Mouse (Mus musculus): ENCODE results near the gene Hps1. TPM values are rescaled to one million over a fixed set of nuclear protein-coding genes. Genes with fewer than 3 reads are reported as not detected.
A peak's percentile ranks its signal among the peaks of the same experiment; 100 is the strongest.

Hps1 gene
- polyA plus RNA-seq, 1 experiment from 2014 or later = 17.0 TPM

- Histone ChIP-seq H3K27ac (no peak overlapping the region), H3K4me3 (replicated peaks) (no peak overlapping the region), H3K36me3 (no peaks in the 10 kb centered on the region), H3K4me2 (replicated peaks) (no peak overlapping the region), H3K9ac (no peak overlapping the region), H3K9me3 (no peaks in the 10 kb centered on the region), H3K27me3 (replicated peaks) (no peaks in the 10 kb centered on the region), H3K4me1 (replicated peaks) (peaks cover 15% of the 10 kb centered on the region; the same call in 1 of the 2 replicates)
- 76% methylated on average over 9 of the region's 9 CpGs for WGBS
- no peak for ATAC-seq
Measured at GRCm38 (mm10) chr19:42737753-42738152, 42.0 kb downstream of the Hps1 start.

DNA sequence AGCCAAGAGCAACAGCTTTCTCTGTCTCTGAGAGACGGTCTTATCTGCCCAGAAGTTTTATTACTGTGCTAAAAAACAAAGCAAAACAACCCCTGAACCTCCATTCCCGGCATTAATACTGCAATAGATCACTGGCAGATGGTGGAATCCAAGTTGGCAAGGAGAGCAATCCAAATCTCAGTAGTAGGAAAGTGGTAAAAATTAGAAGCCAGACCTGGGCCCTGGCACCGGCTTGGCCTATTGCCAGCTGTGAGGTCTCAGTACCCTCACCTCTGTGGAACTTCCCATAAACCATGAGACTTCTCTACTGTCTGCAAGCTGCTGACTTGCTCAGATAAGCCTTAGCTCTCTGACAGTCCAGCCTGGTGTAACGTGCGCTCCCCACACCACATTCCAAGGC lies 44.8 kb downstream of the Hps1 start:
- Histone ChIP-seq H3K27me3 (replicated peaks) (no peaks in the 10 kb centered on the region), H3K36me3 (no peaks in the 10 kb centered on the region), H3K27ac (no peak overlapping the region), H3K4me1 (replicated peaks) (no peaks in the 10 kb centered on the region), H3K4me2 (replicated peaks) (no peak overlapping the region), H3K9ac (no peak overlapping the region), H3K9me3 (no peaks in the 10 kb centered on the region), H3K4me3 (replicated peaks) (no peak overlapping the region)
- WGBS = 50% methylated on average over 5 of the region's 5 CpGs
- ATAC-seq = no peak

DNA sequence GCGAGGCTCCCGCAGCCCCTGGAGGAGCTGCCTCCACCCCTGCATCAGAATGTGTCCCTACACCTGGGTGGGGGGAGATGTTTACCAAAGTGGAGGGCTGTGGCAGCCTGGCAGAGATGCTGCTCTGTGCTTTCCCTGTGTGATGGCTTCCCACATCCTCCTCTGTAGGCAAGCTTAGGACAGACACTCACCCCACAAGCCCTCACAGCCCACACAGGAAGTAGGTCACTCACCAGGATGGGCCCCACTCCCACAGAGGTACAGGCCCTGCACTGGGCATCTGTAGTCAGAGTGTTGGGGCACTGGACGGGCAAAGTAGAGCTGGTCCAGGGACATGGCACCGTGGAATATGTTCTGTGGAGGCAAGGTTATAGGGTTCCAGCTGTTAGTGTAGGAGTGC lies 52.4 kb downstream of the Hps1 start:
- H3K27me3 ChIP-seq (replicated peaks) = no peaks in the 10 kb centered on the region
- WGBS = 88% methylated on average over 4 of the region's 4 CpGs

DNA sequence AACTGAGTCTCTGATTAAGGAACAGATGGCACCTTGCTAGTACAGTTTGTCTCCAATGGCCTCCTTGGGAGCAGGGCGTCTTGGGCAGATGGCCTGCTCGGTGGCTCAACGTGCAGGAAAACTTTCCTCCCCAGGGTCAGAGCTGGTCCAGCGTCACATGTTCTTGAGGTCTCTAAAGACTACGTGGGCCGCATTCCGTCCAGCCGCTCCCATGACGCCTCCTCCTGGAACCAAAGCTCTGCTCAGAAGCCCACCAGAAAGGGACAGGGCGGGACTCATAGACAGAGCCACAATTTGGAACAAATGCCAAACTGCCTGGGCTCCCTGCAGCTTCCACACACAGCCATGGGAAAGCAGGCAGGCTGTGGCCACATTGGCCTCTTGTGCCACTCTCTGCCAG lies 53.0 kb downstream of the Hps1 start:
- H3K27ac ChIP-seq = no peak overlapping the region
- peaks cover 40% of the 10 kb centered on the region for H3K4me1 ChIP-seq (replicated peaks)
- 93% methylated on average over 10 of the region's 10 CpGs for WGBS
- no peaks in the 10 kb centered on the region for H3K27me3 ChIP-seq (replicated peaks)
- H3K9me3 ChIP-seq = no peaks in the 10 kb centered on the region
- no peak overlapping the region for H3K4me2 ChIP-seq (replicated peaks)
- H3K36me3 ChIP-seq = no peaks in the 10 kb centered on the region
- ATAC-seq = no peak
- no peak overlapping the region for H3K4me3 ChIP-seq (replicated peaks)
- no peak overlapping the region for H3K9ac ChIP-seq

More for the DNA sequence above, 52.4 kb downstream of the Hps1 start:
- Histone ChIP-seq H3K9ac (no peak overlapping the region), H3K4me3 (replicated peaks) (no peak overlapping the region), H3K4me1 (replicated peaks) (peaks cover 34% of the 10 kb centered on the region), H3K9me3 (no peaks in the 10 kb centered on the region), H3K4me2 (replicated peaks) (no peak overlapping the region), H3K27ac (no peak overlapping the region), H3K36me3 (no peaks in the 10 kb centered on the region)
- no peak for ATAC-seq

DNA sequence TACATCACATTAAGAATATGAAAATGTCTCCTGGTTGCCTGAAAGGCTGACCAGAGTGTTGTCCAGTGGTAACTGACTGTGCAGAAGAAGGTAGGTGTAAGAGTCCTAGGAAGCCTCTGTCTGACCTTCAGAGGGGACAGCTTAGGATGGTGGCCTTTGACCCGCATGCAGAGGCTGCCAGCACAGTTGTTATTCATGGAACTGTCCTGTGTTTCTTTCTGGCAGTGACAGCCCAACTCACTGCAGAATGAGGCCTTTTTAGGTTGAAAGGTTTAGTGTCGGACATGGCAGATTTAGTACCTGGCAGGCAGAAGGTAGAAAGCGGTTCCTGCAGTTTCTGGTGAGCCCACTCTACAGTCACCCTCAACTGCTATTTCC lies 53.8 kb downstream of the Hps1 start:
- H3K36me3 ChIP-seq = no peaks in the 10 kb centered on the region
- H3K4me3 ChIP-seq (replicated peaks) = no peak overlapping the region
- peaks cover 41% of the 10 kb centered on the region for H3K4me1 ChIP-seq (replicated peaks)
- no peak for ATAC-seq
- H3K9me3 ChIP-seq = no peaks in the 10 kb centered on the region
- no peak overlapping the region for H3K9ac ChIP-seq
- 67% methylated on average over 3 of the region's 3 CpGs for WGBS
- no peak overlapping the region for H3K4me2 ChIP-seq (replicated peaks)
- H3K27me3 ChIP-seq (replicated peaks) = no peaks in the 10 kb centered on the region
- H3K27ac ChIP-seq = no peak overlapping the region

- Histone ChIP-seq H3K4me2 (replicated peaks) (0 out of 2 replicates have a peak overlapping the region, but pooled peaks have one; percentile 9), H3K27me3 (replicated peaks) (no peaks in the 10 kb centered on the region), H3K27ac (0 out of 2 replicates have a peak overlapping the region, but pooled peaks have one; percentile 40), H3K9ac (0 out of 2 replicates have a peak overlapping the region, but pooled peaks have one; percentile 5), H3K4me3 (replicated peaks) (no peak overlapping the region), H3K9me3 (no peaks in the 10 kb centered on the region), H3K4me1 (replicated peaks) (peaks cover 41% of the 10 kb centered on the region), H3K36me3 (no peaks in the 10 kb centered on the region)
- peak; percentile 35; the same call in 1 of the 2 replicates for ATAC-seq
- WGBS = 40% methylated on average over 16 of the region's 16 CpGs
Measured at GRCm38 (mm10) chr19:42725056-42725972, 54.5 kb downstream of the Hps1 start.

DNA sequence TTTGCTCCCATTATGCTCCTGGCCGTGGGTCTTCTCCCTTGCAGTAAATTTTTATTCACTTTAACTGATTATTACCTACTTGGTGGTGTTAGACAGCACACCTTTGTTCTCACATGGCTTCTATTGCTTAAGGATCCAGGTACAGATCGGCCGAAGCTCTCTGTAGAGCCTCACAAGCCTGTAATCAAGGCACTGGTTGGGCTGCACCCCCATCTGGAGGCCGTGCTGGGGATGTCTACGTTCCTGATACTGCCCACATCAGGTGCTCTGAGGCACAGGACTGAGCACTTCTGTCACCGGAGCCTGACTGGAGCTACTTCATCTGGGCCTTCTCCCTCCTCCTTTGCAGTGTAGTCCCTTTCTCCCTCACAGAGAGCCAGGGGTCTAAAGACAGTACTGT lies 56.5 kb downstream of the Hps1 start:
- Histone ChIP-seq H3K4me3 (replicated peaks) (no peak overlapping the region), H3K27me3 (replicated peaks) (no peaks in the 10 kb centered on the region), H3K4me1 (replicated peaks) (peaks cover 47% of the 10 kb centered on the region), H3K9me3 (no peaks in the 10 kb centered on the region), H3K9ac (no peak overlapping the region), H3K36me3 (no peaks in the 10 kb centered on the region), H3K4me2 (replicated peaks) (no peak overlapping the region), H3K27ac (peak overlapping the region; percentile 69; the same call in 1 of the 2 replicates)
- WGBS = 68% methylated on average over 6 of the region's 6 CpGs
- ATAC-seq = peak; percentile 34

DNA sequence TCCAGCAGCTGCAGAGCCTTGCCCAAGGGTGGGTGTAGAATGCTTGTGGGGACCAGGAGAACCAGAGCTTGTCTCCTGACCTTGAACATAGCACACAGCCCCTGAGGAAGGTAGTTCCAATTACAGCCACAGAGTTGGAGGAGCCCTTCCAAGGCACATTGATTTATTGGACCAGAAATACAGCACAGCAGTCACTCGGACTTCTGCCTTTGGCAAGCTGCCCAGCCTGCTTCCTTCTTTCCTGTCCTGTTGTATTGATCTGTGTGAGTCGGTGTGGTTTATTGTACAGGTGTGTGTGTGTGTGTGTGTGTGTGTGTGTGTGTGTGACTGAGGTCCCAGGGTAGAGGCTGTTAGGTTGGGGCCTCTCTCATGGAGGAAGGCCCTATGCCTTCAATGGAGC lies 57.3 kb downstream of the Hps1 start:
- H3K9me3 ChIP-seq = no peaks in the 10 kb centered on the region
- ATAC-seq = peak; percentile 88
- H3K4me2 ChIP-seq (replicated peaks) = no peak overlapping the region
- H3K27ac ChIP-seq = peak overlapping the region; percentile 69
- peaks cover 47% of the 10 kb centered on the region for H3K4me1 ChIP-seq (replicated peaks)
- H3K36me3 ChIP-seq = no peaks in the 10 kb centered on the region
- H3K9ac ChIP-seq = no peak overlapping the region
- no peaks in the 10 kb centered on the region for H3K27me3 ChIP-seq (replicated peaks)
- H3K4me3 ChIP-seq (replicated peaks) = no peak overlapping the region
- WGBS = 8% methylated on average over 2 of the region's 2 CpGs

DNA sequence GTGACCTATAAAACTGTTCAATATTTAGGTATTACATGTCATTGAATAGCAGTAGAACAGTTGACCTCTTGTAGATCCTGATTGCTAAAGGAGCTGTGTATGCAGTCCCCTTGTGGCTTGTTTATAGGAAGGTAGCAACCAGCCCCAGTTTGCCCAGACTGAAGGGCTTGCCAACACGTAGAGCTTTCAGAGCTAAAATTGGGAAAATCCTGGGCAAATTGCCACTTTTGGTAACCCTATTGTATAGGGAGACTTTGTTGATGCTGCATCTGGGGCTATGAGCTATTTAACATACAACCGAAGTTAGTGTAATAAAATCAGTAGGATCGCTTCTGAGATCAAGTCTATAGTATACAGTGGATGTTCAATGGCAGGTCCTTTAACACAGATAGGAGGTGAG lies 61.7 kb downstream of the Hps1 start:
- Histone ChIP-seq H3K4me1 (replicated peaks) (peaks cover 22% of the 10 kb centered on the region), H3K27ac (no peak overlapping the region), H3K4me2 (replicated peaks) (no peak overlapping the region), H3K27me3 (replicated peaks) (no peaks in the 10 kb centered on the region), H3K4me3 (replicated peaks) (no peak overlapping the region), H3K9ac (no peak overlapping the region), H3K36me3 (no peaks in the 10 kb centered on the region), H3K9me3 (no peaks in the 10 kb centered on the region)
- no peak for ATAC-seq
- 76% methylated on average over 3 of the region's 3 CpGs for WGBS

- no peaks in the 10 kb centered on the region for H3K9me3 ChIP-seq
- 63% methylated on average over 5 of the region's 5 CpGs for WGBS
- H3K4me1 ChIP-seq (replicated peaks) = peaks cover 19% of the 10 kb centered on the region
- no peak overlapping the region for H3K9ac ChIP-seq
- no peak for ATAC-seq
- H3K27ac ChIP-seq = no peak overlapping the region
- no peak overlapping the region for H3K4me3 ChIP-seq (replicated peaks)
- no peak overlapping the region for H3K4me2 ChIP-seq (replicated peaks)
- no peaks in the 10 kb centered on the region for H3K27me3 ChIP-seq (replicated peaks)
- no peaks in the 10 kb centered on the region for H3K36me3 ChIP-seq
Measured at GRCm38 (mm10) chr19:42717668-42718067, 62.1 kb downstream of the Hps1 start.

- Histone ChIP-seq H3K9me3 (no peaks in the 10 kb centered on the region), H3K36me3 (no peaks in the 10 kb centered on the region), H3K4me3 (replicated peaks) (no peak overlapping the region), H3K4me2 (replicated peaks) (no peak overlapping the region), H3K27ac (no peak overlapping the region), H3K9ac (no peak overlapping the region), H3K4me1 (replicated peaks) (peaks cover 11% of the 10 kb centered on the region), H3K27me3 (replicated peaks) (no peaks in the 10 kb centered on the region)
- WGBS = 70% methylated on average over 7 of the region's 7 CpGs
- no peak for ATAC-seq
Measured at GRCm38 (mm10) chr19:42716507-42716906, 63.3 kb downstream of the Hps1 start.

GRCm38 (mm10) chr19:42713770-42714169 lies 66.0 kb downstream of the Hps1 start:
- H3K9ac ChIP-seq = no peak overlapping the region
- no peaks in the 10 kb centered on the region for H3K27me3 ChIP-seq (replicated peaks)
- 77% methylated on average over 9 of the region's 9 CpGs for WGBS
- no peak for ATAC-seq
- no peaks in the 10 kb centered on the region for H3K9me3 ChIP-seq
- H3K4me3 ChIP-seq (replicated peaks) = no peak overlapping the region
- no peaks in the 10 kb centered on the region for H3K36me3 ChIP-seq
- H3K4me2 ChIP-seq (replicated peaks) = no peak overlapping the region
- H3K27ac ChIP-seq = no peak overlapping the region
- H3K4me1 ChIP-seq (replicated peaks) = 0 out of 2 replicates have a peak, but pooled peaks cover 2% of the 10 kb centered on the region

Data from intestine, embryonic 15.5 days (tissue).